Mouse (Mus musculus): Measurements from ENCODE around the gene Dbi. TPM values are rescaled to one million over a fixed set of nuclear protein-coding genes. Genes with fewer than 3 reads are reported as not detected.

Gene Dbi
- polyA plus RNA-seq (2016; fragmentation: Nextera tagmentation; extraction: Ambion mirVana): 590 and 616 TPM in 2 replicates

DNA sequence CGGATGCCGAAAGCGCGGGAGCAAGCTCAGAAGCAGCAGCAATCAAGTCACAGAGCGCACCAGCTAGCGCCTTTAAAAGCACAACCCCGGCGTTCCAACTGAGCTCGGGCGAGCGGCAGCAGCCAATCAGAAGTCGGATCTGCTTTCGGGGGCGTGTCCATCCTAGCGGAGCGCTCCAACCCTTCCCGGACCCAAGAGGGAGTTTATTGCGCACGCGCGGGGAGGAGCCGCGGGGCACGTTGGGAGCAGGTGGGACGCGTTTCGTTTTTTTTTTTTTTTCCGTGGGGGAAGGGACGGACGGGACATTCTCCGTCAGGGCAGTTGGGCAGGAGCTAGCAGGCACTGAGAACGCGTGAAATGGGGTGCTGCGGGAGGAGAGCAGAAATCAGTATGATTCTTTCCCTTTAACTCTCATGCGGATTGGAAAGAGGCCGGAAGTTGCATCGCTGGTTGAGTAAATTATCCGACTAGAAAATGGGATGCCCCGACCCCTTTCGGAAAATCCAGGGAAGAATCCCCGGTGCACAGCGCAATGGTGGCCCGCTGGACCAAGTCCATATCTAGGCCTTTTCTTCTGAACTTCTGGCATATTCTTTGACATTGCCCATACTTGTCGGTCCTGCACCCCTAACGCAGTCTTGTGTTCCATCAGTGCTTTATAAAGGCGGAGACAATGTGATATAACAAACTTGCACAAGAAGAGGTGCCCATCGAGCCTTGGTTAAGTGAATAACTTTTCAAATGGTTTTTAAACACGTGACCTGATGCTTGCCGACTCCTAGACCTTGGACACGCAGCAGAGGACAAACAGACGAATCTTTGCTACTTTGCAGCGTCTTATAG, at the start of gene Dbi, which contains the start of gene 3110009E18Rik:
Gene Dbi, minus strand, starts transcription at position 110 of the 843 bp plus-strand sequence.
Gene 3110009E18Rik, plus strand, starts transcription at position 219 of the 843 bp plus-strand sequence.
- H3K9me3 ChIP-seq: no peaks in the 10 kb centered on the region
- H3K4me1 ChIP-seq: peaks cover 31% of the 10 kb centered on the region
- no peaks in the 10 kb centered on the region for H3K27me3 ChIP-seq
- 2% methylated on average over 52 of the region's 52 CpGs for WGBS
- peaks cover 6% of the 10 kb centered on the region for H3K36me3 ChIP-seq
- peak within 1 kb of the TSS; percentile 76 for H3K4me2 ChIP-seq (replicated peaks)
- peak within 1 kb of the TSS; percentile 91 for H3K27ac ChIP-seq (replicated peaks)
- H3K4me3 ChIP-seq: peak within 1 kb of the TSS; percentile 55
- H3K9ac ChIP-seq (replicated peaks): peak within 1 kb of the TSS; percentile 55
- peak; percentile 94 for ATAC-seq (ENCODE audit: low FRiP score, low read depth)

DNA sequence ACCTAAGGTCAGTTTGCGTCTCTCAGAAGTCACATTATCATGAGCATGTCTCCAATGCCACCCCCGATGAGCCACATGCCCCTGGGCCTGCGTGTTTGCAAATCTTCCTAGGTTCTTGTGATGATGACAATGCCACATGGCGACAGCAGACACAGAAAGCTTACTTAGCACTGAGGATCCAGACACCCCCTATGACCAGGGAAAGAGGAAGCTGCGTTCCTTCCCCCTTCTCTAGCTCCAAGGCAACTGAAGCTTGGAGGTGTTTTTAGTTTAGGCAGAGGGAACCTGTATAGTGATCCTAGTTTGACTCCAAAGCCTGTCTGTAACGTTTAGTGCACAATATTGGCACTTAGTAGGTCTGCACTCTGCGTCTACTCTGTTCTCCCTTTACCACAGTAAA, 49.4 kb upstream of the Dbi start:
- H3K36me3 ChIP-seq: no peaks in the 10 kb centered on the region
- WGBS: 88% methylated on average over 7 of the region's 7 CpGs

DNA sequence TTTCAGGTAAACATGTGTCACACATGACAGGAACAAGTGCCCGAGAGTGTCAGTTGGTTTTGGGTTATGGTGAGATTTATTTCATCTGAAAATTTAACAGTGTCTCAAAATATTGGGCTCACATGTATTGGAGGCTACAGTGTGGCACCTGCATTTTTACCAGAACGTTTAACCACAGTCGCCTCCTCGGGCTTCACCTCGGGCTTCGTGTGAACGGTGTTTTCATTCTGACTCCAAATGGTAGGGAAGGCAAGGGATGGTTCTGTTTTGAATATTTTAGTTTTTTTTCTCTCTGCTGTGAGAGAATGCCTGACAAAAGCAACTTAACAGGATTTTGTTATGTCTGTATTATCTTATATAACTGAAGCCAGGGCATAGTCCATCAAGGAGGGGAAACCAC, 47.8 kb upstream of the Dbi start:
- no peak for ATAC-seq (ENCODE audit: low FRiP score, low read depth)
- no peak overlapping the region for H3K9ac ChIP-seq (replicated peaks)
- WGBS: 90% methylated on average over 7 of the region's 7 CpGs

More for the DNA sequence above, 49.4 kb upstream of the Dbi start:
- no peaks in the 10 kb centered on the region for H3K9me3 ChIP-seq
- H3K9ac ChIP-seq (replicated peaks): no peak overlapping the region
- H3K4me3 ChIP-seq: no peak overlapping the region
- no peak overlapping the region for H3K4me2 ChIP-seq (replicated peaks)
- no peak for ATAC-seq (ENCODE audit: low FRiP score, low read depth)
- no peaks in the 10 kb centered on the region for H3K4me1 ChIP-seq
- no peak overlapping the region for H3K27ac ChIP-seq (replicated peaks)
- H3K27me3 ChIP-seq: no peaks in the 10 kb centered on the region; the same call in 1 of the 2 replicates

DNA sequence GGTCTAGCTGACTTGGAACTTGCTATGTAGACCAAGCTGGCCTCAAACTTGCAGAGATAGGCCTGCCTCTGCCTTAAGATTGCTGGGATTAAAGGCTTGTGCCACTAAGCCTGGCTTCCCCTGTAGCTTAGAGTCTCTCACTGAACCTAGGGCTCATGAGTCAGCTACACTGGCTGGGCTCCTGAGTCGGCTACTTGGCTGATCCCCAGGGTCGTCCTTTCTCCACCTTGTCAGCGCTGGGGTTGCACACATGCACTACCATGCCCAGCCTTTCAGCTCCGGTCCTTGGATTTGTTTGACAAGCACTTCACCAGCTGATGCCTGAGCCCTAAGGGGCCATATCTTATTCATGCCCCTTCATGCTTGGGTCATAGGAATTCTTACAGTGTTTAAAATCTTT, 47.1 kb upstream of the Dbi start:
- H3K9me3 ChIP-seq: no peaks in the 10 kb centered on the region
- H3K4me1 ChIP-seq: no peaks in the 10 kb centered on the region
- H3K4me3 ChIP-seq: no peak overlapping the region
- no peaks in the 10 kb centered on the region for H3K36me3 ChIP-seq
- no peak overlapping the region for H3K27ac ChIP-seq (replicated peaks)
- H3K27me3 ChIP-seq: no peaks in the 10 kb centered on the region
- WGBS: 48% methylated on average over 4 of the region's 4 CpGs
- H3K9ac ChIP-seq (replicated peaks): no peak overlapping the region
- no peak for ATAC-seq (ENCODE audit: low FRiP score, low read depth)
- no peak overlapping the region for H3K4me2 ChIP-seq (replicated peaks)

More for the DNA sequence above, 47.8 kb upstream of the Dbi start:
- no peaks in the 10 kb centered on the region for H3K36me3 ChIP-seq
- no peak overlapping the region for H3K4me3 ChIP-seq
- H3K27ac ChIP-seq (replicated peaks): no peak overlapping the region
- H3K27me3 ChIP-seq: no peaks in the 10 kb centered on the region
- H3K4me1 ChIP-seq: no peaks in the 10 kb centered on the region
- H3K9me3 ChIP-seq: no peaks in the 10 kb centered on the region
- no peak overlapping the region for H3K4me2 ChIP-seq (replicated peaks)

DNA sequence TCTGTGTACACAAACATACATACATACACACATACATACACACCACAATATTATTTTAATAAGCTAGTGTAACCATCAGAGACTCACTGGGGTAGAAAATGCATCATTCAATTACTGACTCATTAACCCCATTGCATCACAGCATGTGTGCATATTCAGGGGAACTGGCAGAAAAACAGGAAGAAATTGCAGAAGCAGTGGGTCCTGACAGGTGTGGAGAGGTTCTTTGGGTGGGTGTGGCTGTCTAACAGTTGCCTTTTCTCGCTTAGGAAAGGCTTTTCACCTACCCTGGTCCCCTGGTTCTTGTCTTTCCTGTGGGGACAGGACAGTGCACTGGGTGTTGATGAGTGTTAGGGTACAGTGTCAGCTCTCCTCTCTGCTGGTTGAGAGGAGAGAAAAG, 41.7 kb upstream of the Dbi start:
- H3K9ac ChIP-seq (replicated peaks): no peak overlapping the region
- no peak overlapping the region for H3K27ac ChIP-seq (replicated peaks)
- WGBS: 58% methylated on average over 1 of the region's 1 CpGs
- no peak overlapping the region for H3K4me2 ChIP-seq (replicated peaks)
- no peaks in the 10 kb centered on the region for H3K27me3 ChIP-seq
- no peak for ATAC-seq (ENCODE audit: low FRiP score, low read depth)
- no peaks in the 10 kb centered on the region for H3K9me3 ChIP-seq
- H3K4me3 ChIP-seq: no peak overlapping the region
- no peaks in the 10 kb centered on the region for H3K36me3 ChIP-seq
- H3K4me1 ChIP-seq: no peaks in the 10 kb centered on the region

DNA sequence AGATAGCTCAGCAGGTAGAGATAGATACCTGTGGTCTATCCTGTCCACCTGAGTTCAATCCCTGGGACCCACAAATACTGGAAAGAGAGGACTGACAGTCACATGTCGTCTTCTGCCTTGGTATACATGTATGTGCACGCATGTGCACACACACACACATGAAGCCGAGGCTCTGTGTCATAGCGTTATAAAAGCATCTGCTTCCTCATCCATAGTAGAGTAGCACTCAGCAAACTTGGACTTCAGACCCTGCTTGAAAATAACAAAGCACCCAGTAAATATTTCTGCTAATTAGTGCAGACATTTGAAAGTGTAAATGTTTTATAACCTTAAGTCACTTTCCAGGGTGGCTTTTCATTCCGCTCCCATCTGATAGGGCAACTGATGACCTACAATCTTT, 40.6 kb upstream of the Dbi start:
- ATAC-seq (ENCODE audit: low FRiP score, low read depth): no peak
- 94% methylated on average over 5 of the region's 5 CpGs for WGBS
- H3K27ac ChIP-seq (replicated peaks): no peak overlapping the region

DNA sequence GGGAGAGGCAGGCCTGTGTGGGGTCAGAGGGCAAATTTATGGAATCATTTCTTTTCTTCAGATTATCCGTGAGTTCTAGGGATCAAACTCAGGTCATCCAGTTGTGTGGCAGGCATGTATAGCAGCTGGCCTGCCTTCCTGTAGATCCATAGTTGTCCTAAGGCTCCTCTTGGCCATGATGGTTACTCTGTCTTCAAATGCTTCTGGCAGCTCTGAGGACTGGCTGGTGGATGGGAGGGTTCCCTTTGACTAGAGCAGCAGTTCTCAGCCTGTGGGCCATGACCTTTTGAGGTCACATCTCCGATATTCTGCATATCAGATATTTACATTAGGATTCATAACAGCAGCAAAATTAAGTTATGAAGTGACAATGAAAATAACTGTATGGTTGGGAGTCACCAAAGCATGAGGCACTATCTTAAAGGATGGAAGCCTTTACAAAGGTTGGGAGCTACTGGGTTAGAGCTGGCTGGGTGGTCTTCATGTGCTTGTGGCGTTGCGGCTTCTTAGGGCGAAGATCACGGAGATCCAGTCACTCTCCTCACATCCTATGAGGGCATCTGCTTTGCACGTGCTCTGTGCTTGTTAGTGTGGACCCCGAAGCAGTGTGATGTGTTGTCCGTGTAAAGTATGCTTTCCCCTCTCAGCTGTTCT, 37.7 kb upstream of the Dbi start:
- WGBS: 93% methylated on average over 9 of the region's 9 CpGs
- Histone ChIP-seq H3K4me3 (no peak overlapping the region), H3K36me3 (no peaks in the 10 kb centered on the region), H3K27ac (replicated peaks) (no peak overlapping the region), H3K27me3 (no peaks in the 10 kb centered on the region), H3K4me1 (no peaks in the 10 kb centered on the region), H3K9me3 (no peaks in the 10 kb centered on the region), H3K4me2 (replicated peaks) (no peak overlapping the region), H3K9ac (replicated peaks) (no peak overlapping the region)
- ATAC-seq (ENCODE audit: low FRiP score, low read depth): no peak

More for the DNA sequence above, 40.6 kb upstream of the Dbi start:
- Histone ChIP-seq H3K4me2 (replicated peaks) (no peak overlapping the region), H3K36me3 (no peaks in the 10 kb centered on the region), H3K9ac (replicated peaks) (no peak overlapping the region), H3K9me3 (no peaks in the 10 kb centered on the region), H3K4me3 (no peak overlapping the region), H3K27me3 (no peaks in the 10 kb centered on the region), H3K4me1 (no peaks in the 10 kb centered on the region)

DNA sequence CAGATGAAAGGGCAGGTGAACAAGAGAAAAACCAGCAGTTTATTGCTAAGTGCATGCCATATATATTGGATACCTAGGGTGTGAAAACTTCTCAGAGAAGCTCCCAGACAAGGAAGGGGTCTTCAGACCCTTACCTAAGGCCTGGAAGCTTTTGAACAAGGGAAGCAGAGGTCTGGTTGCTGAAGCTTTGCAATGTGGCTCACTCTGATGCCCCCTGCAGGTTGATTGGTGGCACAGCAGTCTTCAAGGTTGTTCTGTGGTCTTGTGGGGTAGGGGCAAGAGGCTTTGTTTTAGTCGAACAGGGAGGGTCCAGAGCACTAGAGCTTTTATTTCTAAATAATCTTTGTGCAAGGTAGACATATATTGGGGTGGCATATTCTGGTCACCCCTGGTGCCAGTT, 34.4 kb upstream of the Dbi start:
- H3K4me3 ChIP-seq: no peak overlapping the region
- WGBS: 31% methylated on average over 1 of the region's 1 CpGs
- H3K27me3 ChIP-seq: no peaks in the 10 kb centered on the region
- ATAC-seq (ENCODE audit: low FRiP score, low read depth): no peak
- H3K9ac ChIP-seq (replicated peaks): no peak overlapping the region
- H3K36me3 ChIP-seq: no peaks in the 10 kb centered on the region
- no peaks in the 10 kb centered on the region for H3K9me3 ChIP-seq
- no peak overlapping the region for H3K27ac ChIP-seq (replicated peaks)
- H3K4me2 ChIP-seq (replicated peaks): no peak overlapping the region
- no peaks in the 10 kb centered on the region for H3K4me1 ChIP-seq

DNA sequence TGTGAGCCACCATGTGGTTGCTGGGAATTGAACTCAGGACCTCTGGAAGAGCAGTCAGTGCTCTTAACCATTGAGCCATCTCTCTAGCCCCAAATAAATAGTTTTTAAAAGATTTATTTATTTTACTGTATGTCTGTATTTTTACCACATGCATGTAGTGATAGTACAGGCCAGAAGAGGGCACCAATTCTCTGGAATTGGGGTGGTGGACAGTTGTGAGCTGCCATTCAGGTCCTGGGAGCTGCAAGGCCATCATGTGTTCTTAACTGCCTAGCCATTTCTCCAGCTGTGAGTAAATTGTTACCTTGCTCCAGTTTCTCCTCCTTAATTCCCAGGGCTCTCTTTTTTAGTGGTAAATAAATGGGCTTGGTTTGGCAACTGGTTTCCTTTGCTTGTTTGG, 33.4 kb upstream of the Dbi start:
- H3K27me3 ChIP-seq: no peaks in the 10 kb centered on the region
- no peaks in the 10 kb centered on the region for H3K36me3 ChIP-seq
- H3K4me1 ChIP-seq: no peaks in the 10 kb centered on the region
- H3K4me3 ChIP-seq: no peak overlapping the region
- H3K4me2 ChIP-seq (replicated peaks): no peak overlapping the region
- no peak overlapping the region for H3K9ac ChIP-seq (replicated peaks)
- no peak overlapping the region for H3K27ac ChIP-seq (replicated peaks)
- no peaks in the 10 kb centered on the region for H3K9me3 ChIP-seq
- no peak for ATAC-seq (ENCODE audit: low FRiP score, low read depth)

DNA sequence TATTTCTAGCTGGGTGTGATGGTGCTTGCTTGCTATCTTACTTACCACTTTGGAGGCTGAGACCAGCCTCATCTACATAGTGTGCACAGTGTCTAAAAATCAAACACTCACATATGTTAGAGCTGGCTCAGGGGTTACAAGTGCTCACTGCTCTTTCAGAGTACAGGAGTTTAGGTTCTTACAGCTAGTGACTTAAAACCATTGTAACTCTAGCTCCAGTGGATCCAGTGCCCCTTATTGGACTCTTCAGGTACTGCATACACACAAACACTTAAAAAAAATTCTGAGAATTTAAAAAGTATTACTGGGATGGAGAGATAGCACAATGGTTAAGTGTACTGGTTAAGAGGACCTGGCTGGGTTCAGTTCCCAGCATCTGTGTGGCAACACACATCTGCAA, 26.1 kb upstream of the Dbi start:
- H3K36me3 ChIP-seq: no peaks in the 10 kb centered on the region
- no peak overlapping the region for H3K4me2 ChIP-seq (replicated peaks)
- no peaks in the 10 kb centered on the region for H3K27me3 ChIP-seq
- H3K9me3 ChIP-seq: no peaks in the 10 kb centered on the region
- no peak overlapping the region for H3K9ac ChIP-seq (replicated peaks)
- H3K4me1 ChIP-seq: no peaks in the 10 kb centered on the region; the same call in 1 of the 2 replicates
- H3K27ac ChIP-seq (replicated peaks): no peak overlapping the region
- no peak for ATAC-seq (ENCODE audit: low FRiP score, low read depth)
- H3K4me3 ChIP-seq: no peak overlapping the region

DNA sequence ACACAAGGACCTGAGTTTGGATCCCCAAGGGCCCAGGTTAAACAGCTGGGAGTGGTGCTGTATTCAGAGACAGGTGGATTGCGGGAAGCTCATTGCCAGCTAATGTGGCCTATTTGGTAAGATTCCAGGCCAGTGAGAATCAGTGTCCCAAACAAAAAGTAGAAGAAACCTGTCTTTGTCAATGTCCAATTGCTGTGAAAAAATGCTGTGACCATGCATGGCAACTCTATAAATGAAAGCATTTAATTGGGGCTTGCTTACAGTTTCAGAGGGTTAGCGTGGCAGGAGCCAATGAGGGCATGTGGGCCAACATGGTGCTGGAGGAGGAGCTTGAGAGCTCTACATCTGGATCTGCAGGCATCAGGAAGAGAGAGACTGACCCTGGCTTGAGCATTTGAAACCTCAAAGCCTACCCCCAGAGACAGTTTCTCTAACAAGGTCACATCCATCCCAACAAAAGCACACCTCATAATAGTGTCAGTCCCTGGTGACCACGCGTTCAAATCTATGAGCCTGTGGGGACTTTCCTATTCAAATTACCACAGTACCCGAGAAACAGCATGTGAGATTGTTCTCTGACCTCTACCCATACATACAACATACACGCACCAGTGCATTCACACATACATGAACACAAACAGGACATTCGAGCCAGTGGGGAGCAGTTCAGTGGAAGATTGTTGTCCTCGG, 24.8 kb upstream of the Dbi start:
- H3K4me2 ChIP-seq (replicated peaks): no peak overlapping the region
- no peaks in the 10 kb centered on the region for H3K36me3 ChIP-seq
- no peak overlapping the region for H3K27ac ChIP-seq (replicated peaks)
- no peaks in the 10 kb centered on the region for H3K9me3 ChIP-seq
- H3K9ac ChIP-seq (replicated peaks): no peak overlapping the region
- no peak overlapping the region for H3K4me3 ChIP-seq
- 88% methylated on average over 8 of the region's 8 CpGs for WGBS
- no peaks in the 10 kb centered on the region for H3K27me3 ChIP-seq
- H3K4me1 ChIP-seq: no peaks in the 10 kb centered on the region; the same call in 1 of the 2 replicates
- ATAC-seq (ENCODE audit: low FRiP score, low read depth): no peak

DNA sequence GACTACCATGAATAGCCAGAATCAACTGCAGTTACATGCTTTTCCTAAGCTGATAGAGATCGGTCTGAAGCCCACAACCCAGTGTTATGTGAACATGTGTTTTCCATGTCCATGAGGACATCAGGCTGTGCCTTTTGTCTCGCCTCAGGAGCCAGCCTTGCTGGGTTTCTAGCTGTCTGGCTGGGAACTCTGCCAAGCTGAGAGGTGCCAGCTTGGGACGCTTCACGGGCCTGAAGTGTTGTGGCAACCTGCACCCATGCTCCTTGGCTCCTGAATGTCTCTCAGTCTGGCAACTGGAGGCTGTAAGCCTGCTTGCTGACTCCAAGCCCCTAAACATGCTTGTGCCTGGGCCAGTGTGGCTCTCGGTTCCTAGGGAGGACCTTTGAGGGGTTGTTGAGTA, 21.7 kb upstream of the Dbi start:
- Histone ChIP-seq H3K4me3 (no peak overlapping the region), H3K9ac (replicated peaks) (no peak overlapping the region), H3K27me3 (no peaks in the 10 kb centered on the region), H3K4me1 (peaks cover 9% of the 10 kb centered on the region), H3K9me3 (no peaks in the 10 kb centered on the region), H3K4me2 (replicated peaks) (no peak overlapping the region), H3K36me3 (no peaks in the 10 kb centered on the region), H3K27ac (replicated peaks) (no peak overlapping the region)
- ATAC-seq (ENCODE audit: low FRiP score, low read depth): no peak
- WGBS: 85% methylated on average over 5 of the region's 5 CpGs
